Mouse (Mus musculus) layer of hippocampus, postnatal 36 days (tissue): Measurements from ENCODE around the gene Bub1b. TPM values are rescaled to one million over a fixed set of nuclear protein-coding genes. Genes with fewer than 3 reads are reported as not detected.
"Not testable (repeated sequence)": the region's sequence is repeated elsewhere in the genome, so short reads cannot be mapped to it uniquely, and the experiment has no call there.

Source experiments
- DNase-seq, 2 experiments: peaks; one replicate each; pipeline ENCODE4 v3.0.0; 2022
- total RNA-seq, 2 experiments: library from RNA; stranded (reverse); gene quantifications; 2 replicates each; pipeline ENCODE4 v1.2.3; 2021

Gene Bub1b
- total RNA-seq, 2 experiments from 2014 or later = 1.5 to 3.2 TPM

- DNase-seq = no peak
These were observed 20.0 kb downstream of the Bub1b start for GRCm38 (mm10) chr2:118618013-118618412.

GRCm38 (mm10) chr2:118620101-118620500 is 22.1 kb downstream of the Bub1b start:
- DNase-seq = no peak

DNA sequence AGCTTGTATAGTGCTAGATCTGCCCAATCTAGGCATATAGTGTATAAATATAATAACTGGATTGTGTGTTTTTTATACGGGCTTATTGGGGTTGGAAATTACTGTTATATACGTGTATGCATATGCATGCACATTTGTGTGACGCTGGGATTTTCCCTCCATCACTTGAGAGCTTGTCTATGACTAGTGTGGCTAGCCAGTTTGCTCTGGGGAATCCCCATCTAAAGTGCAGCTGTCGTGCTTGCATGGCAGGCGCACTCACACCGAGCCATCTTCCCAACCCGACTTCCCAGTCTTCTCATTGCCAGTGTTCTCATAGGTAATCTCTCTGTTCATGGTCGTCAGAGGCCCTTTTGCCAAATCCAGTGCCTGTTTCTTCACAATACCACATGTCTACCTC is 22.6 kb downstream of the Bub1b start:
- no peak for DNase-seq

GRCm38 (mm10) chr2:118629276-118629675 is 31.3 kb downstream of the Bub1b start:
- peak; percentile 20 to 34 for DNase-seq

GRCm38 (mm10) chr2:118633441-118633840 is 35.4 kb downstream of the Bub1b start:
- no peak for DNase-seq

GRCm38 (mm10) chr2:118637258-118637657 is 39.2 kb downstream of the Bub1b start:
- no peak for DNase-seq

- DNase-seq = peak; percentile 40 to 79
These were observed 40.0 kb downstream of the Bub1b start for GRCm38 (mm10) chr2:118637888-118638526.

DNA sequence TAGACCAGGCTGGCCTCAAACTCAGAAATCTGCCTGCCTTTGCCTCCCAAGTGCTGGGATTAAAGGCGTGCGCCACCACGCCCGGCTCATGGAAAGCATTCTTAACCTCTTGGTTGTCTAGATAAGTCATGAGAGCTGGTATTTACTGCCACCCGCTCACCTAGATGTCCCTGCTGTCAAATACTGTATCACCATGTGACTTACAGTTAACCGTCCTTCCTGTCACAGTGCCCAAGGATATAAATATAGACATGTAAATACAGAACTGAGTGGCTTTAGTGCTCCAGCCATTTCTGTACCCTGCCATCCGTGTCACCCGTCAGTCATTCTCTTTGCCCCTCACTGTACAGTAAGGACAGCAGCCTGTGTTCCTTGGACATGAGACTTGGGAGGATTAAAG is 40.7 kb downstream of the Bub1b start:
- DNase-seq = no peak

DNA sequence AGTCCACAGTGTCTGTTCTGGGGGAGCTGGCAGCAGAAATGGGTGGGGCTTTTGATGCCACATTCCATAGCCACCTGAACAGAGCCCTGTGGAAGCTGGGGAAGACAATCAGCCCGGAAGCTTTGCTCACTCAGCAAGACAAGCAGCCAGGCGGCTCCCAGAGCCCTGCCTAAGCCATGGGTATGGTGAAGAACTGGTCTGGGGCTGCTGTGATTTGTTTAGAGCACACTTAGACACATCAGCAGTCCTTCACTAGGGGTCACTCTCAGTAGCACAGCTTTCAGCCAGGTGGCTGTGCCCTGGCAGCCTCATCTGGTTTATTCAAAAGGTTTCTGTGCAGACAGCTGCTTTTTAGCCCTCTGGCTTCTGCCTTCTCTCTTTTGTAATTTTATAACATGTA is 43.1 kb downstream of the Bub1b start:
- DNase-seq = no peak

GRCm38 (mm10) chr2:118642431-118642830 is 44.4 kb downstream of the Bub1b start:
- no peak for DNase-seq

- DNase-seq = no peak
These were observed 44.9 kb downstream of the Bub1b start for GRCm38 (mm10) chr2:118642942-118643341.

DNA sequence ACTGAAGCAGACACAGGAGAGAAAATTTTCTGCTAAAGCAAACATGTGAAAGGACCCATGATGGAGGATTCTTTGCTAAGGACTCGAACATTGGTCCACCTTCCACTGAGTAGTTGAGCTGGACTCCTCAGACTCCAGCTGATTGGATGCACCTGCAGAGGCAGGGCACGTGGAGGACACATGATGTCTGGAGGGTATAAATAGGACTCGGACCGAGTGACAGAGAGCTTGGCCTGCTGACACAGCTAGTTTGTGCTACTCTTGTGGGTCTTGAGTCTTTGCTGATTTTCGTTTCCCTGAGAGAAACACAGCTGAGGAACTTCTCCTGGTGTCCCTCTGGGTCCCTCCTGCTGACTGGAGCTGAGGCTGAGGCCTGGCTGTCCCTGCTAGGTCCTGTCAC is 48.7 kb downstream of the Bub1b start:
- DNase-seq = no peak

- DNase-seq = not testable (repeated sequence)
These were observed 52.7 kb downstream of the Bub1b start for GRCm38 (mm10) chr2:118650697-118651096.

GRCm38 (mm10) chr2:118656688-118657281 is 58.8 kb downstream of the Bub1b start:
- no peak for DNase-seq

DNA sequence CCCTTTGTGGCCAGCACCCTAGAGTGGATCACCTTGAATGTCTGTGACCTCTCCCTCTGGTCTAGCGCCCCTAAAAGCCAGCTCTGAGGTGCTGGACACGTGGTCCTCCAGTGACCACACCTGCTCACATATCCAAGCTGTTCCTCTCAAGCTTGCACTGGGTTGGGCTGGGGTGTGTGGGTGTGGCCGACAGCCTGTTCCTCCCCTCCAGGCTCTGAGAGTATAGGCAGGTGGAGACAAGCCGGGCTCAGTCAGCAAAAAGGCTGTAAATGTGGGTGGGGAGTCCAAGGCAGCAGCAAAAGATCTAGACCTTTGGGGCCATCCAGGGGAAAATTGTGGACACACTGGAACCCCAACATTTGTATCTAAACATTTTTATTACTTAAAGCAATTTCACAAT is 60.4 kb downstream of the Bub1b start:
- DNase-seq = no peak

- DNase-seq = peak in 1 of 2 experiments; percentile 30
These were observed 61.1 kb downstream of the Bub1b start for GRCm38 (mm10) chr2:118659077-118659476.

GRCm38 (mm10) chr2:118659493-118659892 is 61.5 kb downstream of the Bub1b start:
- DNase-seq = no peak

GRCm38 (mm10) chr2:118659998-118660452 is 62.0 kb downstream of the Bub1b start:
- DNase-seq = peak; percentile 37 to 42

GRCm38 (mm10) chr2:118661891-118662290 is 63.9 kb downstream of the Bub1b start:
- no peak for DNase-seq

DNA sequence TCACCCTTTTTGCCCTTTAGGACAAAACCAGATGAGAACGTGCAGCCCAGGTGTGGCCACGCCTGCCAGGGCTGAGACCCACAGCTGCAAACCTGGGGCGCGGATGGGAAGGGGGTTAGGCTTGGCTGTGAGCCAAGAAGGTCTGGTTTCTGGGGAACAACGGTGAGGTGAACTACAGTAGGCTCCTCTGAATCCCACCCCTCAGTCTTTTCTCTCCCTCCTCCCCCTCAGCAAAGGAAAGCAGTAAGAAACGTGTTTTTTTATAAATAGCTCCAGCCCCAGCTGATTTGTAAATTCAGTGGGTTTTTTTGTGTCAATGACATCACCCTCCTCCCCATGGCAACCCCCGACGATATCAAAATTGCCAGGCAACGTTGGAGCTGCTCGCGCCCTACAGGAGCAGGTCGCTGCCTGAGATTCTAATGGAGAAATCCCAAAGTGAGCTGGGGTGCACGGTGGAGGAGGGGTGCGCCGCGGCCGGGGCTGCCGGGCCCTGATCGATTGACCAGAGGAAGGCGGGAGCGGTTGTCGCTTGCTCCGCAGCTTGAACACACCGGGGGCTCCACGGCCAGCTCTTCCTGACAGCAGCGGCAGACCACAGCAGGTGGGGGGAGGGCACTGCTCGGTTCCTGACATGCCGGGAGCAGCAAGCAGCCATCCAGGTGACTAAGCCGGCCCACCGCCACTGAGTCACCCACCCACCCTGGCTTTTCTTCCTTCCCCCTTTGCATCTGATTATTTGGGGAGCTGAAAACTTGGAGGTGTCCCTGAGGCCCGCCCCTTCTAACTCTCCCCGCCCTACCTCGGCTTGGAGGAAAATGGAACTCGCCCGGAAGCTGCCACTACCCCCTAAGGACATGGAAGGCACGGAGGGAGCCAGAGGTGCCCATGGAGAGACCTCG is 65.1 kb downstream of the Bub1b start, which contains the start of gene Pak6:
Pak6 (plus strand) TSS at position 402 of the 902 bp plus-strand sequence.
- peak; percentile 63 to 64 for DNase-seq

GRCm38 (mm10) chr2:118663804-118664766 is 66.1 kb downstream of the Bub1b start:
- DNase-seq = peak; percentile 31 to 35

GRCm38 (mm10) chr2:118664975-118665516 is 67.0 kb downstream of the Bub1b start:
- no peak for DNase-seq
